Mouse (Mus musculus): ENCODE data around the gene Rpl38. TPM values are rescaled to one million over a fixed set of nuclear protein-coding genes. Genes with fewer than 3 reads are reported as not detected.

The Rpl38 gene
- polyA plus RNA-seq (2012; rRNA removed): 319 and 394 TPM in 2 replicates

GRCm38 (mm10) chr11:114668301-114668710 lies at the start of gene Rpl38:
Gene Rpl38, plus strand, starts transcription at chr11:114668524.

GRCm38 (mm10) chr11:114675341-114675825 lies 7.1 kb downstream of the Rpl38 start, which contains the start of gene Ttyh2:
Gene Ttyh2, plus strand, starts transcription at chr11:114675431.

Other genes with a start within 250 kb of the Rpl38 start
- 28.4 and 28.7 TPM in 2 replicates for gene Ttyh2, start 6.9 kb downstream of the Rpl38 start, polyA plus RNA-seq (2012; rRNA removed)
- gene Dnaic2, start 58.9 kb downstream of the Rpl38 start, polyA plus RNA-seq (2012; rRNA removed): 0.73 and 1.0 TPM in 2 replicates
- gene Kif19a, start 96.9 kb downstream of the Rpl38 start, polyA plus RNA-seq (2012; rRNA removed): 1.3 and 1.8 TPM in 2 replicates
- 0.42 and 0.68 TPM in 2 replicates for gene Btbd17, start 127.4 kb downstream of the Rpl38 start, polyA plus RNA-seq (2012; rRNA removed)
- 0.14 TPM in 1 of 2 replicates, not detected in the other for gene Gpr142, start 130.4 kb downstream of the Rpl38 start, polyA plus RNA-seq (2012; rRNA removed)
- 3.5 and 4.7 TPM in 2 replicates for gene Gprc5c, start 182.6 kb downstream of the Rpl38 start, polyA plus RNA-seq (2012; rRNA removed)
- gene Cd300a, start 221.5 kb downstream of the Rpl38 start, polyA plus RNA-seq (2012; rRNA removed): 0.69 and 0.76 TPM in 2 replicates